Mouse (Mus musculus): ENCODE measurements at regions not wholly inside any gene's neighbourhood (a gene's known extent, or its start where the extent isn't known, plus 50 kb on each side); places are given as distances from the start of the nearest gene placed in this dataset.

DNA sequence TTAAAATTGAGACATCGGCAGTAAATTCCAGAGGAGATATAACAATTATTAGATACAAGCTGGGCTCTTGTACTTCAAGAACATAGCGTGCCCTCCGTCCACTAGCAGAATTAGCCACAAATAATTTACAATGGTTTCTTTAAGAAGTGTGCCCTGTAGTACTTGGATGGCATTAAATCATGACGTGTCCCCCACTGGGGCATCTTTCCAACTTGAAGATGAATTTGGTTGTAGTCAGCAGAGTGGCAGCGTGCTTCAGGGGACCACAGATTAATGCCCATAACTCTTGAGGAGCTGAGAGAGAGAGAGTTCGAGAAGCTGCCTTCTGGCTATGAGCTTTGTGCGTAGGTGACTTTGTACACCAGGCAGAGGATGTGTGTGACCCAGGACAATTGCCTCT is 172.7 kb downstream of the Snx10 start:
- TF ChIP-seq CTCF (IDR thresholded peaks at IDR 0.05; ENCODE audit: insufficient read depth, low read depth, low read length): no peak
- no peak for TF ChIP-seq POLR2A (IDR thresholded peaks at IDR 0.05; ENCODE audit: insufficient read depth, low read depth, low read length)

Measured in olfactory bulb, adult 2 months (tissue).